Mouse (Mus musculus): Measurements from ENCODE around the gene Hsd17b7. TPM values are rescaled to one million over a fixed set of nuclear protein-coding genes. Genes with fewer than 3 reads are reported as not detected.

Hsd17b7 gene
- polyA plus RNA-seq, 1 experiment: not detected

DNA sequence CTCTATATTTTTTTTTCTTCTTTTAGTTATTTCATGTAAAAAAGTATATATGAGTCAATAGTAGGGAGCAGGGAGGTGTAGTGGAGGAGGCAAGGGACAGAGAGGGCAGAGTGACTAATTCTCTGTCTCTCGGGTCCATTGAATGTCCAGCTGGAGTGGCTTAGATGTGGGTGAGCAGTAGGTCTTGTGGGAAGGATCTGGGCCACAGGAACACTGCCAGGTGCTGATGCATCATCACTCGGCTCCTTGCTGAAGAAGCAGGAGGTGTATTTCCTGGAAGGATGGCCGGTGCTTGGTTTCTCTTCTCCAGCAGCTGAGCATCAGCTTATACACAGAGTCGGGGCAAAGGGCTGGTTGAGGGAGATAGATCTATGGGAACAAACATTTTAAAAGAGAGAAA is 8.6 kb upstream of the Hsd17b7 start:
- Histone ChIP-seq H3K27ac (ENCODE audit: insufficient read depth, low read depth, low read length) (no peak overlapping the region), H3K4me1 (ENCODE audit: control insufficient read depth, insufficient read depth, low read length) (no peaks in the 10 kb centered on the region), H3K4me3 (ENCODE audit: insufficient read depth, low read depth, low read length) (no peak overlapping the region)
- WGBS: 89% methylated on average over 4 of the region's 4 CpGs
- no peak for TF ChIP-seq POLR2A (IDR thresholded peaks at IDR 0.05; ENCODE audit: insufficient read depth, low read depth, low read length)
- no peak for TF ChIP-seq CTCF (IDR thresholded peaks at IDR 0.05; ENCODE audit: insufficient read depth, low read depth, low read length)

DNA sequence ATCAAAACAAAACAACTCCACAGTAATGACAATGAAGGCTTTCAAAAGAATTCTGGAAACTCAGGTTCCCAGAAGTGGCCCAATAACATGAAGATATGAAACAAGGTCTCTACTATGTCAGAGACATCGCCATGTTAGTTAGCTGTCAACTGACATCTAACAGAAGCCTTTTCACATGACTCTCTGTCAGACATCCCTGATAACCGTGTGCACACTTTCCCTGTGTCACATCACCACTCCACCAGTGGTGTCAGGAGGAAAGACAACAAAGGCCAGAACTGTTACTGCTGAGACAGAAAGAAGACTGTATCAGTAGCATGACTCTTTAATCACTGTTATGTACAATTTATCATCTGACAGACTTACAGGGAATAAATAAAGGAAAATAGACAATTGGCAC is 3.0 kb upstream of the Hsd17b7 start:
- TF ChIP-seq CTCF (IDR thresholded peaks at IDR 0.05; ENCODE audit: insufficient read depth, low read depth, low read length) (no peak), POLR2A (IDR thresholded peaks at IDR 0.05; ENCODE audit: insufficient read depth, low read depth, low read length) (no peak)
- WGBS: 85% methylated on average over 2 of the region's 2 CpGs
- Histone ChIP-seq H3K4me3 (ENCODE audit: insufficient read depth, low read depth, low read length) (no peak overlapping the region), H3K4me1 (ENCODE audit: control insufficient read depth, insufficient read depth, low read length) (peaks cover 4% of the 10 kb centered on the region), H3K27ac (ENCODE audit: insufficient read depth, low read depth, low read length) (no peak overlapping the region)

DNA sequence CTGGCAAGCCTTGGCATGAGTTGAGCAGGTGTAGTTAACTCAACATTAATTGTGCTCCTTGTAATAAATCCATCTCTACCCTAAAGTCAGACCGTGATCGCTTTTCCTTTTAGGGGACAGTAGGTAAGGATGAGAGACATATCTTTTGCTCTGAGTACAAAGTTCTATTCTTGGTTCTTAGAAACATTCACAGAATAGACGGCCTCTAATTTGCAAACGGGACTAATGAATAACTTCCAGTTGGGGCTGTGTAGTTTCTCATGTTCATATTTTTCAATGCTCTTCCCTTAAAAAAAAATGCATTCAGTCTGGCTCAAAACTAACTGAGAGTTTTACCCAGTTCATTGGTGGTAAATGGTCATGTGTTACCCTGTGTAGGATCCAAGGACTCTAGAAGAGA is 1.9 kb upstream of the Hsd17b7 start:
- H3K4me3 ChIP-seq (ENCODE audit: insufficient read depth, low read depth, low read length): no peak overlapping the region
- TF ChIP-seq CTCF (IDR thresholded peaks at IDR 0.05; ENCODE audit: insufficient read depth, low read depth, low read length): no peak
- no peak for TF ChIP-seq POLR2A (IDR thresholded peaks at IDR 0.05; ENCODE audit: insufficient read depth, low read depth, low read length)
- H3K27ac ChIP-seq (ENCODE audit: insufficient read depth, low read depth, low read length): no peak overlapping the region
- H3K4me1 ChIP-seq (ENCODE audit: control insufficient read depth, insufficient read depth, low read length): peaks cover 4% of the 10 kb centered on the region
- 86% methylated on average over 4 of the region's 4 CpGs for WGBS

DNA sequence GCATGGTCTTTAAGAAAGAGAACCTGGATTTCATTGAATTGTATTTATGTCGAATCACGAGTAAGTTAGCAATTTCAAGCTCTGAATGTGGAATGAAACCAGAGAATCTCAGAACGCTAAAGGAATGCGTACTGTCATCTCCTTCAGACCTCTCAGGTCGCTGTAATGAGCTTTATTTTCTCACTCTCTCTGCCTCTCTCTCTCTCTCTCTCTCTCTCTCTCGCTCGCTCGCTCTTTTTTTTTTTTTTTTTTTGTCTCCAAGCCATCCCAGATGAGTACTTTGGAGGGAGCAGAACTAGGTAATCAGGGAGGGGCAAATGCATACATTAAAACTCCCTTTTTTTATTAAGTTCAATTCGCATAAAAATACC is 460 bp upstream of the Hsd17b7 start:
- under 1% methylated on average over 9 of the region's 9 CpGs for WGBS
- H3K4me3 ChIP-seq (ENCODE audit: insufficient read depth, low read depth, low read length): peak overlapping the region; percentile 60
- H3K27ac ChIP-seq (ENCODE audit: insufficient read depth, low read depth, low read length): no peak overlapping the region
- TF ChIP-seq POLR2A (IDR thresholded peaks at IDR 0.05; ENCODE audit: insufficient read depth, low read depth, low read length) (no peak), CTCF (IDR thresholded peaks at IDR 0.05; ENCODE audit: insufficient read depth, low read depth, low read length) (no peak)
- peaks cover 4% of the 10 kb centered on the region for H3K4me1 ChIP-seq (ENCODE audit: control insufficient read depth, insufficient read depth, low read length)

DNA sequence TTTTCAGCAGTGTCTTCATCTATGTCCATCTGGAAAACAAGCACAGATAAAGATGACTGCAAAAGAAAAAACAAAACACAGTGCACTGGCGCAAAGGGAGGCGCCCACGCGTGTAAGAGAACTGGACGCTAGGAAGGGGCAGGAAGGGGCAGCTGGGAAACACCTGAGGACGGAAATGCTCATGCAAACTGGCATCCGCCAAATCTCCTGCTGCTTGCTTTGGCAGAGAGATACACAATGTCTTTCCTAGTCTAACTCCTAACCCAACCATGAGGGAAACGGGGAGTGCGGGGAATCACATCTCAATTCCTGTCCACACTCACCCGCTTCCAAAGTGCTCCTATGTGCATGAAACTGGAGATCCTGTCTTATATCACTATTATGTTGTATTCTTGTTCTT is 15.9 kb downstream of the Hsd17b7 start:
- Histone ChIP-seq H3K4me1 (ENCODE audit: control insufficient read depth, insufficient read depth, low read length) (no peaks in the 10 kb centered on the region), H3K4me3 (ENCODE audit: insufficient read depth, low read depth, low read length) (no peak overlapping the region), H3K27ac (ENCODE audit: insufficient read depth, low read depth, low read length) (no peak overlapping the region)
- TF ChIP-seq CTCF (IDR thresholded peaks at IDR 0.05; ENCODE audit: insufficient read depth, low read depth, low read length): no peak
- TF ChIP-seq POLR2A (IDR thresholded peaks at IDR 0.05; ENCODE audit: insufficient read depth, low read depth, low read length): no peak
- WGBS: 98% methylated on average over 10 of the region's 10 CpGs

DNA sequence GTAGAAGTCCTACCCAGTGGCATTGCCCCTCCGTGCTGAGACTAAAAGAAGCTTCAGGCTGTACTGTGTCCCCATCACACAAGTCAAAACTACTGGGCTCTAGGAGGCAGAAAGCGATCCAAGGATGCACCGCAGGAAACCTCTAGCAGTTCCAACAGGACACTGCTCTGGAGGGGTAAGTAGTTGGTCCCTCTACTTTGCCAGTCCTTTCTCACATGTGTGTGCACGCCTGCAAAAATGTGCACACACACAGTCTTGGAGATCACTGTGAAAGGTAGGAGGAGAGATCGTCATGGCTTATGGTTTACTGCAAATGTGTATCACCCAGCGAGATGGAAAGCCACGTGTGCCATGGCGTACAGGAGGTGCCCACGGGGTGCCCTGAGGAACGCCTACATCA is 16.4 kb downstream of the Hsd17b7 start:
- TF ChIP-seq CTCF (IDR thresholded peaks at IDR 0.05; ENCODE audit: insufficient read depth, low read depth, low read length) (no peak), POLR2A (IDR thresholded peaks at IDR 0.05; ENCODE audit: insufficient read depth, low read depth, low read length) (no peak)
- 97% methylated on average over 10 of the region's 10 CpGs for WGBS
- H3K4me3 ChIP-seq (ENCODE audit: insufficient read depth, low read depth, low read length): no peak overlapping the region
- H3K4me1 ChIP-seq (ENCODE audit: control insufficient read depth, insufficient read depth, low read length): no peaks in the 10 kb centered on the region
- no peak overlapping the region for H3K27ac ChIP-seq (ENCODE audit: insufficient read depth, low read depth, low read length)

DNA sequence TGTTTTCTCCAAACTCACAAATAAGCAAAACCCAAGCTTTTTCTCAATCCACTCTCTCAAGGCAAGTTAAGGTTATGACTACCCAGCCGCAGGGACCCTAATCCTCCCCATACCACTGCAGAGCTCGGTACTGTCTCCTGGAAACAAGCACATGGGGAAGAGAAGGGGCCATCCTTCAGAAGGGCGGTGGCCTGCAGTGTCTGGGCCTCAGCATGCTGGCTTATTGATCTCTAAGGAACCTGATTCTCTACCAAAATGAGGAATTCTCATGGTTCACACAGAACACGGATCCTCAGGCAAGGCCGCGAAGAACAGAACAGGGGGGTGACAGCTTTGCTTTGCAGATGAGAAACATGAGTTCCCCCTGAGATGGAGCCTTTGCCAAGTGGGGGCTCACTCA is 17.5 kb downstream of the Hsd17b7 start:
- H3K27ac ChIP-seq (ENCODE audit: insufficient read depth, low read depth, low read length): no peak overlapping the region
- no peaks in the 10 kb centered on the region for H3K4me1 ChIP-seq (ENCODE audit: control insufficient read depth, insufficient read depth, low read length)
- no peak for TF ChIP-seq POLR2A (IDR thresholded peaks at IDR 0.05; ENCODE audit: insufficient read depth, low read depth, low read length)
- TF ChIP-seq CTCF (IDR thresholded peaks at IDR 0.05; ENCODE audit: insufficient read depth, low read depth, low read length): no peak
- 94% methylated on average over 6 of the region's 6 CpGs for WGBS
- no peak overlapping the region for H3K4me3 ChIP-seq (ENCODE audit: insufficient read depth, low read depth, low read length)

DNA sequence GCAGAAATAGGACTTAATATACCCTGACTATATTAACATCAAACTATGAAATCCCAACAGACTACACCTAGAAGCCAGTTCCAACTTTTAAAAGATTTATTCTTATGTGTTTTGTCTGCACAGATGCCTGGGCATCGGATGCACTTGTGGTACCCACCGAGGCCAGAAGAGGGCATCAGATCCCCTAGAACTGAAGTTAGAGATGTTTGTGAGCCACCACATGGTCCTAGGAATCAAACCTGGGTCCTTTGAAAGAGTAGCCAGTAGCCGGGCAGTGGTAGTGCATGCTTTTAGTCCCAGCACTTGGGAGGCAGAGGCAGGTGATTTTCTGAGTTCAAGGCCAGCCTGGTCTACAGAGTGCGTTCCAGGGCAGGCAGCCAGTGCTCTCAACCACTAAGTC is 18.4 kb downstream of the Hsd17b7 start:
- Histone ChIP-seq H3K27ac (ENCODE audit: insufficient read depth, low read depth, low read length) (no peak overlapping the region), H3K4me3 (ENCODE audit: insufficient read depth, low read depth, low read length) (no peak overlapping the region), H3K4me1 (ENCODE audit: control insufficient read depth, insufficient read depth, low read length) (no peaks in the 10 kb centered on the region)
- TF ChIP-seq CTCF (IDR thresholded peaks at IDR 0.05; ENCODE audit: insufficient read depth, low read depth, low read length): no peak
- no peak for TF ChIP-seq POLR2A (IDR thresholded peaks at IDR 0.05; ENCODE audit: insufficient read depth, low read depth, low read length)
- WGBS: 97% methylated on average over 4 of the region's 4 CpGs

DNA sequence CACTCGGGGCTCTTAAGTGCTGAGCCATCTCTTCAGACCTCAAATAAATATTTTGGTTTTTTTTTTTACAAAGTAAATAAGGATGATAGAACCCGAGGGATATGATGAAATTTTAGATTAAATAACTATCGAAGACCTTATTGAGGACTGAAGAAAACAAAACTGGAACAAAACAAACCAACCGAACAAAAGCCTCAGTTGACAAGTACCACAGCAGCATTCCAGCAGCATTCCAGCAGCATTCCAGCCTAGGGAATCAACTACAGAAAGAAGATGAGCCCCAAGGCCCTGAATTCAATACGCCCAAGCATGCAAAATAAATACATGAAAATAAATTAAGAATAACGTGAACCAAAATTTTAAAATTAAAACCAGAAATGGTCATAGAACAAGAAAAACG is 19.1 kb downstream of the Hsd17b7 start:
- TF ChIP-seq POLR2A (IDR thresholded peaks at IDR 0.05; ENCODE audit: insufficient read depth, low read depth, low read length): no peak
- TF ChIP-seq CTCF (IDR thresholded peaks at IDR 0.05; ENCODE audit: insufficient read depth, low read depth, low read length): no peak

DNA sequence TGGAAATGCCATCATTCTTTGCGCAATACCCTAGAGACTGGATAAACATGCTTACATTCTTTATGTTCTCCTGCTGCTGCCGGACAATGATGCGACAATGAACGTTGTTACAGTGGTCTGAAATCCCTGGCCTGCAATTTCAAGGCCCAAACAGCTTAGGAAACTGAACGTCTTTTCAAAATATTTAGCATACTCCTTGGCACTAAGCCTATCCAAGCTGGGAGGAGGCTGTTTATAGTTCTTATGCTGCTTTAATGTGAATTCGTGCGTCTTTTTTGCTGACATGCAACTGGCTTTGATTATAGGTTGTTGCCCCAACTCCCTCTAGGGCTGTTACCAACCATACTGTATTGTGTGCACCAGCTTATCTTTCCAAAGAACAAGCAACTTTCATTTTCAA is 20.2 kb downstream of the Hsd17b7 start:
- Histone ChIP-seq H3K4me3 (ENCODE audit: insufficient read depth, low read depth, low read length) (no peak overlapping the region), H3K27ac (ENCODE audit: insufficient read depth, low read depth, low read length) (no peak overlapping the region), H3K4me1 (ENCODE audit: control insufficient read depth, insufficient read depth, low read length) (no peaks in the 10 kb centered on the region)
- WGBS: 49% methylated on average over 7 of the region's 7 CpGs
- TF ChIP-seq POLR2A (IDR thresholded peaks at IDR 0.05; ENCODE audit: insufficient read depth, low read depth, low read length) (no peak), CTCF (IDR thresholded peaks at IDR 0.05; ENCODE audit: insufficient read depth, low read depth, low read length) (no peak)

More for the DNA sequence above, 19.1 kb downstream of the Hsd17b7 start:
- Histone ChIP-seq H3K27ac (ENCODE audit: insufficient read depth, low read depth, low read length) (no peak overlapping the region), H3K4me3 (ENCODE audit: insufficient read depth, low read depth, low read length) (no peak overlapping the region), H3K4me1 (ENCODE audit: control insufficient read depth, insufficient read depth, low read length) (no peaks in the 10 kb centered on the region)
- WGBS: 63% methylated on average over 7 of the region's 7 CpGs
